Mouse (Mus musculus) lung, adult 2 months (tissue): Measurements from ENCODE around the gene Syk.

Source experiments
- CTCF ChIP-seq: fragments of 200-500 bp; IDR thresholded peaks from 2 replicates; pipeline ENCODE4 v1.5.1; 2011; ENCODE audit warnings: mild to moderate bottlenecking, low read length, control low read depth; ENCODE audit not compliant: insufficient read depth
- POLR2A ChIP-seq: fragments of 200-500 bp; IDR thresholded peaks from 2 replicates; pipeline ENCODE4 v1.6.1; 2011; ENCODE audit warnings: low read depth, mild to moderate bottlenecking, control low read depth, low read length, borderline replicate concordance; ENCODE audit errors: extremely low read depth

GRCm38 (mm10) chr13:52597092-52597678, 14.2 kb downstream of the Syk start:
- no peak for TF ChIP-seq CTCF
- TF ChIP-seq POLR2A, result no peak
